Mouse (Mus musculus) gastrocnemius, postnatal 4 days (tissue): Measurements from ENCODE around the gene Shc1. TPM values are rescaled to one million over a fixed set of nuclear protein-coding genes. Genes with fewer than 3 reads are reported as not detected.

Experiments
- DNase-seq, 2 experiments: peaks; one replicate each; pipeline ENCODE4 v3.0.0; 2021 to 2022; ENCODE audit warnings: low spot score in 2 of 2, mixed read lengths in 2 of 2
- total RNA-seq, 2 experiments: library from RNA; stranded (reverse); gene quantifications; 2 replicates each; pipeline ENCODE4 v1.2.3; 2021

Gene Shc1
- total RNA-seq, 2 experiments from 2014 or later = 73.1 to 80.6 TPM

DNA sequence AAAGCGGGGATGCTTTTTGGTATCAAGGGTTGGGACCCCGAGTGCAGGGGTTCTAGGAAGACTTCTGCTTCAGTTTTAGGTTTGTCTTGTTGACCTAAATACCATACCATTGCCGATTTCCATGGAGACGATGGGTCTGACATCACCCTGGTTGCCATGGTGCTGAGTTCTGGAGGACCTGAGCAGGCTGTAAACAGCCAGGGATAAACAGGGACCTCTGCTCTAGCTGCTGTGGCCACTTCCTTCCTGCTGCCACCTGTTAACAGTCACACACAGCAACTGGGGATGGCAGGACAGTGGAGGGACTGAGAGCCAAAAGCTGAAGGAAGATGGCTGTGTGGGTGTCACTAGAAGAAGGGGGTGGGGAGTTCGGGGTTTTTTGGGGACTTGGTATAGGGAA lies 19.0 kb downstream of the Shc1 start:
- no peak for DNase-seq

DNA sequence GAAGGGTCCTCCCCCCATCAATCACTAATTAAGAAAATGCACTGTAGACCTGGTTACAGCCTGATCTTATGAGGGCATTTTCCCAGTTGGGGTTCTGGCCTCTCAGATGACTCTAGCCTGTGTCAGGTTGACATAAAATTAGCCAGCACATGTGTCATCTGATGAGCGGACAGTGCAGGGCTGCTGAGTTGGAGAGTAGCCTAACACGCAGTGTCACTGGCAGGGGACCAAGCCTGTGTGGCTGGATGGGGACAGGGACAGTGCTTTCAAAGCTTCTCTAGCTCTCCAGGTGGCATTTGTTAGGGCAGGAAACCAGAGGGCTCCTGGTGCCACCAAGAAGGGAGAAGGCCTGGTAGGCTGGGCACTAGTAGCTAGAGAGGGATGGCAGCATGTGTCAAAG lies 22.4 kb downstream of the Shc1 start:
- DNase-seq = no peak

GRCm38 (mm10) chr3:89448720-89449537 lies 30.7 kb downstream of the Shc1 start:
- DNase-seq = peak in 1 of 2 experiments; percentile 71

DNA sequence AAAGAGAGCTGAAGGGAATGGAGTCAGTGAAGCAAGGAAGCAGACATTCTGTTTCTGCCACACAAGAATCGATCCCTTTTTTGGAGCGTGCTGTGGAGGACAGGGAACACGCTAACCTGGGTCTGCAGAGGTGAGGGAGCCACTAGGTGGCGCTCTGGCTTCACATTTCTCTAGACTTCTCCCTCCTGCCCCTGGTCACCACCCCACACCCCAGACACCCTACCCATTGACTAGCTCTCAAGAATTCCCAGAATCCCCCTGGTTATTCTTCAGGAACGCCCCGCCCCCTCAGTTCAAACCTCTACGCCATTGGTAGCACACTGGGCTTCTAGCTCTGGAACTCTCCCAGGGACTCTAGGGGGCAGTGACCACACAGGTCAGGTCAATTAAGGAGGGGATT lies 31.3 kb downstream of the Shc1 start:
- peak; percentile 50 to 73 for DNase-seq

DNA sequence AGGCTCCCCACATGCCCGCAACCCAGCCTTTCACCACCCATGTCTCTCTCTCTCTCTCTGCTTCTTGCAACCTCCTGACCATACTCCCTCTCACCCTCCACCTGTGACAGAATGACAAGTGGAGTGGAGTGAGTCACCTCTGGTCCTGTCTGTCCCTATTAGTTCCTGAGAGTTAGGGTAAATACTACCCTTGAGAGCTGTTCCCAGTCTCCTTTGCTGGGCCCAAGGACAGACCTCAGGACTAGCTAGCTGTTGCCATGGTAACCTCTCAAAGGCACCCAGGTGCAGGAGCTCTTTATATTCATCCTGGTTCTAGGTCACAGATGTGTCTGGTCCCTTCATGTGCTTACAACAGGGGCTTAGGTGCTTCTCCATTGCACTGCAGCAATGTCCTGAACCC lies 33.7 kb downstream of the Shc1 start:
- DNase-seq = no peak

DNA sequence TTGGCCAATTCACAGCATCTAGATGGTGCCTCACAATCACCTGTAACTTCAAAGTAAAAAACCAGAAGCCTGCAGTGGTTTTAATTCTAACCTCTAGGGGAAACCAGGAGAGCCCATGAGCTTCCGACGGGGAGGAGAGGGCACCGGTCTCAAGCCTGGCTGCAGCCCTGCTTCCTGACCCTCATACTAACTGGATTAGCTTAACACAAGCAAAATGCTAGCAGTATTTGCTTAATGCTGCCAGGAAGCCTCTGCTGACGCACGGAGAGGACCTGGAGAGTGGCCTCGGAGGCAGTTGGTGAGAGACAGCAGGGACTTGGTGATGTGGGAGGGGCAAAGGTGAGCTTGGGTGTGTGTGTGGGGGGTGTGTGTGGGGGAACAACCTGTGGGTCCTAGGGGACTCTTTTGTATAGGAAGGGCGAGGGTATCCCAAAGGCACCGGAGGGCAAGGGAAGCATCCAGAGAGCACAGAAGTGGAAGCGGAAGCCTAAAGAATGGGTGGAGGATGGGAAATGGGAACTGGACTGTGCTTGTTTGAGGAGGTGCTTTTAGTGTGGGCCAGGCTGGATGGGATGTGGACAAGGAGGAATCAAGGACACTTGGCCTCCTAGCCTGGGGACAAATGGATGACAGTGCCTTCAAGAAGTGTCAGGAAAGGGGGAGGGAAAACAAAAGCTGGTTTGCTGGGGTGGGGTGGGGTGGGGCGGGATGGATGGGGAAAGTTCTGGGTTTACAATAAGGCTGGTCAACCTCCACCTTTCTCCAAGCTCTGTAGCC lies 36.3 kb downstream of the Shc1 start, which contains the start of gene Pmvk:
Gene Pmvk, plus strand, starts transcription at position 141 of the 777 bp plus-strand sequence.
- no peak for DNase-seq

DNA sequence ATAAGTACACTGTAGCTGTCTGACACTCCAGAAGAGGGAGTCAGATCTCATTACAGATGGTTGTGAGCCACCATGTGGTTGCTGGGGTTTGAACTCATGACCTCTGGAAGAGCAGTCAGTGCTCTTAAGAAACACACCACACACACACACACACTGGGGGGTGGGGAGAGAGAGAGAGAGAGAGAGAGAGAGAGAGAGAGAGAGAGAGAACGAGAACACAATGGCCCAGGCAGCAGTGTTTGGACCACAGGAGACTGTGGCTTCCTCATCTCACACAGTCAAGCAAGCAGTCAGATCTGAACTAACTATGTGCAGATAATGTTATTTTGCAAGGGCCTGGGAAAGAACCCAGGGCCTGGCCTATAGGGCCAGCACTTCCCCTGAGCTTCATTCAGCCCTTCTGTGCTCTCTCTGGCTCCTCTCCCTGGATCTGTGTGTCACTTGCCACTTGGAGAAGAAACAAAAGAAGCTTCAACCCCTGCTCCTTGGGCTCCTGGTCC lies 37.6 kb downstream of the Shc1 start:
- no peak for DNase-seq

DNA sequence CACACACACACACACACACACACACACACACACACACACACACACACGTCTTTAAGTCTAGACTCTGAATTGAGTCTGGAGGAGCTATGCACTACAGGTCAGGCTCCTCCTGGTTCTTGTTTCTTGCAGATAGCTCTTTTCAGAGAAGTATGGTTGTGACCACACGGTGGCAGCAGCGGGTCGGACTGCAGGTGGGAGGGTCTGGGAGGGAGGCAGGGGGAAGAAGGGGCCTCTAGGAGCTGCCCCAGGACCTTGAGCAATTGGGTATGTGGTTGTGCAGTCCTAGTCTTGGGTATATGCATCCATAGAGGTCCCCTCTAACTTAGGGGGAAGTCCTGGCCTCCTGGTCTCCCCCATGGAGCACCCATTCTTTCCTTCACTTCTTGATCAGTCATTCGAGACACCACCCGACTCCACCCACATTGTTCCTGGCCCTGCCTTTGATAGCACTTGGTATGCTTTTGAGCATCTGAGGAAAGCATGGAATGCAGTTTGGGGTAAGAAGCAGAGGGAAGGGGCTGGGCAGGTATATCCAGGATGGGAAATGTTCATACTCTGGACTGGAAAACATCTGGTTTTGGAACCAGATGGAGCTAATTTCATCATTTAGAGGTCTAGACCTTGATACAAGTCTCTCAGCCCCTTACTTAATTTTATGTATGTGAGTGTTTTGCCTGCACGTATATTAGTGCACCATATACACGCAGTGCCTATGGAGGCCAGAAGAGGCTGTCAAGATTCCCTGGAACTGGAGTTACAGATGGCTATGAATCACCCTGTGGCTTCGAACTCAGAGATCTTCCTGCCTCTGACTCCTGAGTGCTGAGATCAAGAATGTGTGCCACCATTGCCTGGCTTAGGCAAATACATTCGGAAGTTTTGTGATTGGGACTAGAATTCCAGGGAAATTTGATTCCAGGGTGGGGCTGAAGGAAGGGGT lies 38.8 kb downstream of the Shc1 start:
- DNase-seq = peak in 1 of 2 experiments; percentile 66

DNA sequence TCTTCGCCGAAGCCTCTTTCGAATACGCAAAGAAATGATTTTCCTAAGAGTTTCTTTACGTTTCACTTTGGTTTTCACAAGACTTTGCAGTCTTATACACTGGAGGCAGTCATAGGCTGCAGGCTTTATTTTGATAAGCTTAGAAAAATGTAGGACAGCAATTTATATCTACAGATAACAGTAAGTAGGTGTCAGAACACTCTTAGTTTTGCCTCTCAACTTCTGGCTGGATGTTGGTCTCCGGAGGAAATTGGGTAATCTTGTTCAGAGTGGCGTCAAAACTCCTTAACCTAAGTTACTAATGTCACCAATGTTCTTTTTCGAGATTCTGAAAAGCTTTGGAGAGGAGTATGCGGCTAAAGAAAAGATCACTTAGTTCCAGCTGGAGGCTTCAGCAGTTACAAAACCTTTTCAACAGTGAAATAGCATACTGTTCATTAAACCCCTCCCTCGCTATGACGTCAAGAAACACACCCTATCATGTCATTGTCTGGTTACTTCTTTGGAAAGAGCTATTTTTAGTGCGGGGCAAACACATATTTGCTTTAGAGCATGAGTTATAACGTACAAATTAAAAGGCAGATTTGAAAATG lies 40.2 kb downstream of the Shc1 start:
- no peak for DNase-seq

GRCm38 (mm10) chr3:89458965-89459807 lies 40.9 kb downstream of the Shc1 start:
- peak; percentile 80 to 92 for DNase-seq

DNA sequence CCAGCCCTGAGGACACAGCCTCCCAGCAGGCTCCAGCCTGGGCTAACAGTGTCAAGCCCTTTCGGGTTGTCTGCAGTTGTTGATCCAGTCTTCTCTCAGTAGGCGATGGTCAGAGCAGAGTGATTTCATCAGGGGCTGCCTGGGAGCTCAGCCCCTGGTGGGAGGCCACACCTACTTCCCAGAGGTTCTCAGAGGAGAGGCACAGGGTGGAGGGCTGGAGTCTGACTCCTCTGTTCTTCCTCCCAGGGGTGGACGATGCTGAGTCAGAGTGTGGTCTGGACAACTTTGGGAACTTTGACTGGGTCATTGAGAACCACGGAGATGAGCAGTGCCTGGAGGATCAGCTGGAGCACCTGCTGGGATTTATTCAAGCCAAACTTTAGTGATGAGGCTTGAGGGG lies 50.0 kb downstream of the Shc1 start:
- DNase-seq = no peak

- no peak for DNase-seq
Observed at GRCm38 (mm10) chr3:89472280-89472679, 54.0 kb downstream of the Shc1 start.

DNA sequence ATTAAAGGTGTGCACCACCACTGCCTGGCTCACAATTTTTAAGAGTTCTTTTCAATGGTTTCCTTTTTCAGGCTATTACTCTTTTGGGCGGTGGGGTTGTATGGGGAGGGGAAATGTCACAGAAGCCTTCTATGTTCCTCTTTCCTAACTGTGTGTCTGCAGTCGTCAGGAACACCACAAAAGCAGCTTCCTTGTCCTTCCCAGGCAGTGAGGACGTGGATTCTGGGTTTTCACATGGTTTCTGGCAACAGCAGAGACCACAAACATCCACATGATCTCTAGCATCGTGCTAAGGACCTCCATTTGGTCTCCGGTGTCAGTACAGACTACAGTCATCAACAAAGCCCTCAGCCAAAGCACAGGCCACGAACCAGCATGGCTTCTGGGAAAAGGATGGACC lies 55.6 kb downstream of the Shc1 start:
- no peak for DNase-seq

- DNase-seq = no peak
Observed at GRCm38 (mm10) chr3:89479055-89479454, 60.8 kb downstream of the Shc1 start.

Other genes starting within 250 kb of the Shc1 start
- gene Scamp3, start 241.0 kb upstream of the Shc1 start, total RNA-seq = 10 to 100 TPM; 41.8 to 43.1 TPM
- gene Fam189b, start 235.3 kb upstream of the Shc1 start, total RNA-seq = 10 to 100 TPM; 19.2 to 22.1 TPM
- gene Gba, start 215.5 kb upstream of the Shc1 start, total RNA-seq = 10 to 100 TPM; 30.9 to 32.2 TPM
- 100 to 1,000 TPM; 142 to 158 TPM for gene Thbs3, start 203.3 kb upstream of the Shc1 start, total RNA-seq
- 10 to 100 TPM; 80.7 to 95.1 TPM for gene Mtx1, start 191.4 kb upstream of the Shc1 start, total RNA-seq
- gene Muc1, start 189.4 kb upstream of the Shc1 start, total RNA-seq = 1 to 10 TPM in 1 of 2 experiments, under 1 TPM in 1; 0.57 to 1.5 TPM
- 100 to 1,000 TPM in 1 of 2 experiments, 10 to 100 TPM in 1; 99.9 to 117 TPM for gene Krtcap2, start 172.5 kb upstream of the Shc1 start, total RNA-seq
- gene Trim46, start 172.1 kb upstream of the Shc1 start, total RNA-seq = under 1 TPM; 0.73 to 0.83 TPM
- gene Dpm3, start 159.1 kb upstream of the Shc1 start, total RNA-seq = 10 to 100 TPM; 61.2 to 62.8 TPM
- gene Slc50a1, start 147.9 kb upstream of the Shc1 start, total RNA-seq = 10 to 100 TPM; 31.7 to 37.7 TPM
- gene Efna1, start 137.3 kb upstream of the Shc1 start, total RNA-seq = 10 to 100 TPM; 20.4 to 21.8 TPM
- not detected for gene Efna3, start 95.5 kb upstream of the Shc1 start, total RNA-seq
- gene Efna4, start 80.4 kb upstream of the Shc1 start, total RNA-seq = 1 to 10 TPM; 2.6 to 2.8 TPM
- 10 to 100 TPM; 54.6 to 55.8 TPM for gene Adam15, start 68.4 kb upstream of the Shc1 start, total RNA-seq
- gene Dcst2, start 56.5 kb upstream of the Shc1 start, total RNA-seq = under 1 TPM; 0.12 to 0.16 TPM
- under 1 TPM; 0.27 to 0.34 TPM for gene Dcst1, start 53.2 kb upstream of the Shc1 start, total RNA-seq
- 10 to 100 TPM; 14.1 to 23.9 TPM for gene Zbtb7b, start 23.7 kb upstream of the Shc1 start, total RNA-seq
- gene Lenep, start 15.7 kb upstream of the Shc1 start, total RNA-seq = under 1 TPM in 1 of 2 experiments, not detected in 1; 0.83 TPM
- gene Flad1, start 6.6 kb upstream of the Shc1 start, total RNA-seq = 10 to 100 TPM; 21.9 to 27.2 TPM
- gene Cks1b, start 60 bp upstream of the Shc1 start, total RNA-seq = 10 to 100 TPM; 35.7 to 44.5 TPM
- 10 to 100 TPM; 31.9 to 35.0 TPM for gene Pygo2, start 11.8 kb downstream of the Shc1 start, total RNA-seq
- gene Pbxip1, start 18.3 kb downstream of the Shc1 start, total RNA-seq = 100 to 1,000 TPM; 193 to 208 TPM
- 10 to 100 TPM; 13.1 to 16.1 TPM for gene Pmvk, start 36.1 kb downstream of the Shc1 start, total RNA-seq
- gene Kcnn3, start 101.7 kb downstream of the Shc1 start, total RNA-seq = 10 to 100 TPM; 13.6 to 16.5 TPM